Mouse (Mus musculus) limb, embryonic 13.5 days (tissue): ENCODE measurements around the gene Olfr547. TPM values are rescaled to one million over a fixed set of nuclear protein-coding genes. Genes with fewer than 3 reads are reported as not detected.

Source experiments
- ATAC-seq: fragments of 200-750 bp; cut with Nextera tagmentation; 2 replicates; pipeline ENCODE4 v1.8.0; 2017; ENCODE audit warnings: low read depth, moderate number of reproducible peaks, moderate TSS enrichment; ENCODE audit not compliant: low FRiP score
- H3K27ac ChIP-seq: fragments of 300-500 bp; sonication (generic); 2 replicates; pipeline ENCODE4 v1.5.1; 2015; ENCODE audit warnings: inconsistent platforms, mild to moderate bottlenecking, moderate library complexity
- H3K27me3 ChIP-seq: fragments of 300-500 bp; sonication (generic); 2 replicates; pipeline ENCODE4 v1.6.1; 2015; ENCODE audit warnings: mild to moderate bottlenecking, inconsistent platforms
- H3K36me3 ChIP-seq: fragments of 300-500 bp; sonication (generic); 2 replicates; pipeline ENCODE4 v1.6.1; 2015; ENCODE audit warnings: inconsistent platforms, mild to moderate bottlenecking, moderate library complexity
- H3K4me1 ChIP-seq: fragments of 300-500 bp; sonication (generic); 2 replicates; pipeline ENCODE4 v1.6.1; 2015; ENCODE audit warnings: inconsistent platforms
- H3K4me2 ChIP-seq: fragments of 300-500 bp; sonication (generic); replicated peaks from 2 replicates; pipeline ENCODE4 v1.6.1; 2015; ENCODE audit warnings: inconsistent platforms, mild to moderate bottlenecking, moderate library complexity
- H3K4me3 ChIP-seq: fragments of 300-500 bp; sonication (generic); 2 replicates; pipeline ENCODE4 v1.5.1; 2015; ENCODE audit warnings: moderate library complexity, mild to moderate bottlenecking, inconsistent platforms
- H3K9ac ChIP-seq: fragments of 300-500 bp; sonication (generic); 2 replicates; pipeline ENCODE4 v1.6.1; 2015; ENCODE audit warnings: mild to moderate bottlenecking, inconsistent platforms
- H3K9me3 ChIP-seq: fragments of 300-500 bp; sonication (generic); 2 replicates; pipeline ENCODE4 v1.6.1; 2016; ENCODE audit warnings: inconsistent platforms
- WGBS: fragments of 180-500 bp; shearing (Covaris S2); methylation state at CpG from one replicate; pipeline ENCODE4 v1.1.7; 2015; 5-methylcytosine and 5-hydroxymethylcytosine counted together
- polyA plus RNA-seq: library from polyadenylated mRNA; unstranded; fragments of >200 nt; fragmentation: Nextera tagmentation; extraction: Ambion mirVana; gene quantifications from 2 replicates; pipeline ENCODE4 v1.2.1, GENCODE M21; 2015

Olfr547 gene
- polyA plus RNA-seq, 1 experiment from 2014 or later, result not detected

- H3K9ac ChIP-seq, result no peak overlapping the region
- no peaks in the 10 kb centered on the region for H3K27me3 ChIP-seq
- H3K4me3 ChIP-seq, result no peak overlapping the region
- WGBS, result 69% methylated on average over 6 of the region's 6 CpGs
- H3K36me3 ChIP-seq, result no peaks in the 10 kb centered on the region
- no peak overlapping the region for H3K4me2 ChIP-seq
- no peak for ATAC-seq
- no peaks in the 10 kb centered on the region for H3K4me1 ChIP-seq
- H3K9me3 ChIP-seq, result no peaks in the 10 kb centered on the region
- H3K27ac ChIP-seq, result no peak overlapping the region
These were observed 41.4 kb downstream of the Olfr547 start for GRCm38 (mm10) chr7:102575998-102576397.

Other genes starting within 250 kb of the Olfr547 start
- 151 and 154 TPM in 2 replicates for gene Rrm1, start 93.1 kb upstream of the Olfr547 start, polyA plus RNA-seq
- 0.45 TPM in 1 of 2 replicates, not detected in the other for gene Olfr543, start 53.1 kb upstream of the Olfr547 start, polyA plus RNA-seq
- 0.11 and 0.13 TPM in 2 replicates for gene Olfr544, start 46.4 kb upstream of the Olfr547 start, polyA plus RNA-seq
- not detected in 2 replicates for gene Olfr545, start 35.2 kb upstream of the Olfr547 start, polyA plus RNA-seq
- not detected in 2 replicates for gene Olfr548-ps1, start 6.1 kb downstream of the Olfr547 start, polyA plus RNA-seq
- gene Olfr549, start 15.1 kb downstream of the Olfr547 start, polyA plus RNA-seq, result not detected in 2 replicates
- 0.23 and 0.52 TPM in 2 replicates for gene Trim21, start 30.7 kb downstream of the Olfr547 start, polyA plus RNA-seq
- gene Olfr550, start 36.7 kb downstream of the Olfr547 start, polyA plus RNA-seq, result not detected in 2 replicates
- not detected in 2 replicates for gene Olfr551, start 57.1 kb downstream of the Olfr547 start, polyA plus RNA-seq
- not detected in 2 replicates for gene Olfr552, start 63.0 kb downstream of the Olfr547 start, polyA plus RNA-seq
- not detected in 2 replicates for gene Olfr553, start 83.5 kb downstream of the Olfr547 start, polyA plus RNA-seq
- not detected in 2 replicates for gene Olfr554, start 103.7 kb downstream of the Olfr547 start, polyA plus RNA-seq
- gene Olfr555, start 124.1 kb downstream of the Olfr547 start, polyA plus RNA-seq, result not detected in 2 replicates
- not detected in 2 replicates for gene Olfr556, start 130.2 kb downstream of the Olfr547 start, polyA plus RNA-seq
- gene Trim68, start 152.6 kb downstream of the Olfr547 start, polyA plus RNA-seq, result 17.0 and 19.9 TPM in 2 replicates
- not detected in 2 replicates for gene Olfr557, start 161.2 kb downstream of the Olfr547 start, polyA plus RNA-seq
- 0.10 and 0.17 TPM in 2 replicates for gene Olfr558, start 167.5 kb downstream of the Olfr547 start, polyA plus RNA-seq
- gene Olfr33, start 184.3 kb downstream of the Olfr547 start, polyA plus RNA-seq, result not detected in 2 replicates
- gene Olfr559, start 192.7 kb downstream of the Olfr547 start, polyA plus RNA-seq, result not detected in 2 replicates
- not detected in 2 replicates for gene Olfr560, start 224.6 kb downstream of the Olfr547 start, polyA plus RNA-seq
- gene Olfr78, start 224.7 kb downstream of the Olfr547 start, polyA plus RNA-seq, result not detected in 2 replicates
- not detected in 2 replicates for gene Olfr561, start 236.5 kb downstream of the Olfr547 start, polyA plus RNA-seq